Mouse (Mus musculus): ENCODE results near the gene Rif1.

DNA sequence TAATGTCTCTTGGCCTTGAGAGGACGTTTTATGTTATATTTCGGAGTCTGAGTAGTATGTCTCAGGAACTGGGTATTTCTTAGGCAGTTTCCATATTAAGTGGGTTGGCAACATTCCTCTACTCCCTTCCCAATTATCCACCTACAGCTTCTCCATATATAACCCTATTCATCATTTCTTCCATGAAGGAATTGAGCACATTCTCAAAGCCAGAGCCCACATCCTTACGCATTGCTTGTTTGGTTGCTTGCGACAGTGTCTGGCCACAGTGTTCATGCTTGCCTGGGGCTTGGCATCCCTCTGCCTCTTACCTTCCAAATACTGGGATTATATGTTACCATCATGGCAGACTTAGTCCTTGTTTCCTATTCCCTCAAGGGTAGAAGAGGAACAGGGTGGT, 38.0 kb upstream of the Rif1 start:
- no peak for TF ChIP-seq CTCF (IDR thresholded peaks at IDR 0.05; ENCODE audit: low read depth, low read length)
- TF ChIP-seq POLR2A (IDR thresholded peaks at IDR 0.05; ENCODE audit: extremely low read depth, insufficient read depth, low read length) = no peak
